Mouse (Mus musculus) limb, embryonic 12.5 days (tissue): Measurements from ENCODE around the gene Pdcd6ip. TPM values are rescaled to one million over a fixed set of nuclear protein-coding genes. Genes with fewer than 3 reads are reported as not detected.
"Not testable (repeated sequence)": the region's sequence is repeated elsewhere in the genome, so short reads cannot be mapped to it uniquely, and the experiment has no call there.

Source experiments
- ATAC-seq: fragments of 200-750 bp; cut with Nextera tagmentation; 2 replicates; pipeline ENCODE4 v1.8.0; 2017; ENCODE audit warnings: low read depth, moderate TSS enrichment; ENCODE audit not compliant: insufficient number of reproducible peaks, insufficient read depth, low FRiP score, low TSS enrichment
- H3K27ac ChIP-seq: fragments of 300-500 bp; sonication (generic); 2 replicates; pipeline ENCODE4 v1.5.1; 2016; ENCODE audit warnings: mild to moderate bottlenecking, moderate library complexity
- H3K27me3 ChIP-seq: fragments of 300-500 bp; sonication (generic); 2 replicates; pipeline ENCODE4 v1.6.1; 2016; ENCODE audit warnings: mild to moderate bottlenecking, moderate library complexity
- H3K36me3 ChIP-seq: fragments of 300-500 bp; sonication (generic); 2 replicates; pipeline ENCODE4 v1.6.1; 2016; ENCODE audit warnings: mild to moderate bottlenecking, moderate library complexity
- H3K4me1 ChIP-seq: fragments of 300-500 bp; sonication (generic); replicated peaks from 2 replicates; pipeline ENCODE4 v1.6.1; 2016
- H3K4me2 ChIP-seq: fragments of 300-500 bp; sonication (generic); 2 replicates; pipeline ENCODE4 v1.6.1; 2016; ENCODE audit warnings: mild to moderate bottlenecking, moderate library complexity
- H3K4me3 ChIP-seq: fragments of 300-500 bp; sonication (generic); replicated peaks from 2 replicates; pipeline ENCODE4 v1.5.1; 2016; ENCODE audit warnings: mild to moderate bottlenecking
- H3K9ac ChIP-seq: fragments of 300-500 bp; sonication (generic); replicated peaks from 2 replicates; pipeline ENCODE4 v1.6.1; 2016; ENCODE audit warnings: mild to moderate bottlenecking, moderate library complexity
- H3K9me3 ChIP-seq: fragments of 300-500 bp; sonication (generic); 2 replicates; pipeline ENCODE4 v1.6.1; 2016; ENCODE audit warnings: mild to moderate bottlenecking, moderate library complexity
- WGBS: fragments of 180-500 bp; shearing (Covaris S2); methylation state at CpG from one replicate; pipeline ENCODE4 v1.1.7; 2016; 5-methylcytosine and 5-hydroxymethylcytosine counted together
- polyA plus RNA-seq: library from polyadenylated mRNA; unstranded; fragments of >200 nt; fragmentation: Nextera tagmentation; extraction: Ambion mirVana; gene quantifications from 2 replicates; pipeline ENCODE4 v1.2.1, GENCODE M21; 2016

Gene Pdcd6ip
- polyA plus RNA-seq, 1 experiment from 2014 or later, result 49.4 TPM

- 95% methylated on average over 12 of the region's 12 CpGs for WGBS
- no peaks in the 10 kb centered on the region for H3K4me1 ChIP-seq
- no peak for ATAC-seq
These were observed 20.6 kb downstream of the Pdcd6ip start for GRCm38 (mm10) chr9:113687461-113687860.

GRCm38 (mm10) chr9:113673721-113674120 is 34.3 kb downstream of the Pdcd6ip start:
- ATAC-seq, result no peak
- no peaks in the 10 kb centered on the region for H3K9me3 ChIP-seq
- H3K27ac ChIP-seq, result no peak overlapping the region
- no peaks in the 10 kb centered on the region for H3K27me3 ChIP-seq
- 98% methylated on average over 6 of the region's 6 CpGs for WGBS
- peaks cover 88% of the 10 kb centered on the region for H3K36me3 ChIP-seq
- no peak overlapping the region for H3K4me3 ChIP-seq
- H3K4me2 ChIP-seq, result no peak overlapping the region
- H3K9ac ChIP-seq, result no peak overlapping the region
- H3K4me1 ChIP-seq, result no peaks in the 10 kb centered on the region

More at GRCm38 (mm10) chr9:113687461-113687860, 20.6 kb downstream of the Pdcd6ip start:
- H3K4me3 ChIP-seq, result no peak overlapping the region
- peaks cover 80% of the 10 kb centered on the region for H3K36me3 ChIP-seq
- no peak overlapping the region for H3K9ac ChIP-seq
- H3K27ac ChIP-seq, result no peak overlapping the region
- no peaks in the 10 kb centered on the region for H3K9me3 ChIP-seq
- no peaks in the 10 kb centered on the region for H3K27me3 ChIP-seq
- H3K4me2 ChIP-seq, result no peak overlapping the region

GRCm38 (mm10) chr9:113672352-113672751 is 35.7 kb downstream of the Pdcd6ip start:
- H3K4me1 ChIP-seq, result no peaks in the 10 kb centered on the region
- WGBS, result 88% methylated on average over 5 of the region's 5 CpGs
- peaks cover 89% of the 10 kb centered on the region for H3K36me3 ChIP-seq

GRCm38 (mm10) chr9:113670857-113671106 is 37.3 kb downstream of the Pdcd6ip start:
- Histone ChIP-seq H3K27me3 (no peaks in the 10 kb centered on the region), H3K9me3 (no peaks in the 10 kb centered on the region), H3K4me2 (no peak overlapping the region), H3K4me1 (no peaks in the 10 kb centered on the region), H3K4me3 (no peak overlapping the region), H3K27ac (no peak overlapping the region), H3K36me3 (peaks cover 90% of the 10 kb centered on the region), H3K9ac (no peak overlapping the region)
- ATAC-seq, result no peak
- 93% methylated on average over 1 of the region's 1 CpGs for WGBS

More at GRCm38 (mm10) chr9:113672352-113672751, 35.7 kb downstream of the Pdcd6ip start:
- no peaks in the 10 kb centered on the region for H3K9me3 ChIP-seq
- no peak for ATAC-seq
- H3K9ac ChIP-seq, result no peak overlapping the region
- no peak overlapping the region for H3K27ac ChIP-seq
- H3K27me3 ChIP-seq, result no peaks in the 10 kb centered on the region
- no peak overlapping the region for H3K4me3 ChIP-seq
- H3K4me2 ChIP-seq, result no peak overlapping the region

- peaks cover 91% of the 10 kb centered on the region for H3K36me3 ChIP-seq
- ATAC-seq, result peak; percentile 52; the same call in 1 of the 2 replicates
- H3K4me3 ChIP-seq, result no peak overlapping the region
- no peak overlapping the region for H3K9ac ChIP-seq
- no peak overlapping the region for H3K27ac ChIP-seq
- WGBS, result 84% methylated on average over 7 of the region's 7 CpGs
- no peaks in the 10 kb centered on the region for H3K27me3 ChIP-seq
- H3K9me3 ChIP-seq, result no peaks in the 10 kb centered on the region
- H3K4me2 ChIP-seq, result no peak overlapping the region
- H3K4me1 ChIP-seq, result no peaks in the 10 kb centered on the region
These were observed 37.8 kb downstream of the Pdcd6ip start for GRCm38 (mm10) chr9:113670105-113670856.

GRCm38 (mm10) chr9:113663476-113663875 is 44.6 kb downstream of the Pdcd6ip start:
- WGBS, result 86% methylated on average over 4 of the region's 4 CpGs
- no peak overlapping the region for H3K27ac ChIP-seq
- no peaks in the 10 kb centered on the region for H3K4me1 ChIP-seq
- H3K36me3 ChIP-seq, result peaks cover 88% of the 10 kb centered on the region
- H3K9ac ChIP-seq, result no peak overlapping the region
- no peaks in the 10 kb centered on the region for H3K9me3 ChIP-seq
- no peaks in the 10 kb centered on the region for H3K27me3 ChIP-seq
- H3K4me2 ChIP-seq, result no peak overlapping the region
- no peak overlapping the region for H3K4me3 ChIP-seq
- ATAC-seq, result no peak

GRCm38 (mm10) chr9:113657837-113658236 is 50.2 kb downstream of the Pdcd6ip start:
- WGBS, result 74% methylated on average over 1 of the region's 1 CpGs
- Histone ChIP-seq H3K9me3 (no peaks in the 10 kb centered on the region), H3K36me3 (peaks cover 89% of the 10 kb centered on the region), H3K4me1 (no peaks in the 10 kb centered on the region), H3K4me3 (no peak overlapping the region), H3K27me3 (no peaks in the 10 kb centered on the region), H3K4me2 (no peak overlapping the region), H3K27ac (no peak overlapping the region), H3K9ac (no peak overlapping the region)
- ATAC-seq, result no peak

- H3K36me3 ChIP-seq, result peaks cover 57% of the 10 kb centered on the region
- no peak for ATAC-seq
- 83% methylated on average over 8 of the region's 8 CpGs for WGBS
These were observed 54.5 kb downstream of the Pdcd6ip start for GRCm38 (mm10) chr9:113653571-113653970.

GRCm38 (mm10) chr9:113650787-113651186 is 57.3 kb downstream of the Pdcd6ip start:
- no peak overlapping the region for H3K27ac ChIP-seq
- peaks cover 33% of the 10 kb centered on the region for H3K36me3 ChIP-seq
- no peaks in the 10 kb centered on the region for H3K9me3 ChIP-seq
- H3K4me2 ChIP-seq, result no peak overlapping the region
- no peak for ATAC-seq
- WGBS, result 86% methylated on average over 8 of the region's 8 CpGs
- no peaks in the 10 kb centered on the region for H3K4me1 ChIP-seq
- no peaks in the 10 kb centered on the region for H3K27me3 ChIP-seq
- no peak overlapping the region for H3K9ac ChIP-seq
- H3K4me3 ChIP-seq, result no peak overlapping the region

More at GRCm38 (mm10) chr9:113653571-113653970, 54.5 kb downstream of the Pdcd6ip start:
- no peaks in the 10 kb centered on the region for H3K9me3 ChIP-seq
- no peak overlapping the region for H3K9ac ChIP-seq
- H3K4me2 ChIP-seq, result no peak overlapping the region
- H3K4me1 ChIP-seq, result no peaks in the 10 kb centered on the region
- H3K4me3 ChIP-seq, result no peak overlapping the region
- no peak overlapping the region for H3K27ac ChIP-seq
- H3K27me3 ChIP-seq, result no peaks in the 10 kb centered on the region

- 81% methylated on average over 8 of the region's 8 CpGs for WGBS
- not testable (repeated sequence) for H3K27me3 ChIP-seq, H3K4me1 ChIP-seq
These were observed 58.8 kb downstream of the Pdcd6ip start for GRCm38 (mm10) chr9:113649211-113649610.

GRCm38 (mm10) chr9:113645837-113646169 is 62.3 kb downstream of the Pdcd6ip start:
- Histone ChIP-seq H3K4me1 (peaks cover 18% of the 10 kb centered on the region), H3K9me3 (no peaks in the 10 kb centered on the region), H3K36me3 (no peaks in the 10 kb centered on the region), H3K27me3 (no peaks in the 10 kb centered on the region), H3K4me3 (no peak overlapping the region), H3K4me2 (no peak overlapping the region), H3K9ac (no peak overlapping the region), H3K27ac (no peak overlapping the region)
- WGBS, result 34% methylated on average over 5 of the region's 5 CpGs
- no peak for ATAC-seq

More at GRCm38 (mm10) chr9:113649211-113649610, 58.8 kb downstream of the Pdcd6ip start:
- not testable (repeated sequence) for ATAC-seq, H3K27ac ChIP-seq, H3K9me3 ChIP-seq, H3K4me3 ChIP-seq, H3K4me2 ChIP-seq, H3K9ac ChIP-seq
- peaks cover 20% of the 10 kb centered on the region; the same call in 1 of the 2 replicates for H3K36me3 ChIP-seq
